Mouse (Mus musculus) heart, embryonic 14.5 days (tissue): ENCODE measurements at regions not wholly inside any gene's neighbourhood (a gene's known extent, or its start where the extent isn't known, plus 50 kb on each side); places are given as distances from the start of the nearest gene placed in this dataset.

Experiments
- ATAC-seq: fragments of 200-750 bp; cut with Nextera tagmentation; 2 replicates; pipeline ENCODE4 v1.8.0; 2017; ENCODE audit warnings: low read depth, moderate TSS enrichment; ENCODE audit not compliant: insufficient number of reproducible peaks, insufficient read depth, low FRiP score
- H3K27ac ChIP-seq, 2 experiments: fragments of 200-500 bp in 1 of 2; fragments of 300-500 bp in 1 of 2; sonication (generic) in 1 of 2; replicated peaks in 1 of 2; 2 replicates each; pipeline ENCODE4 v1.5.1; 2012 to 2014; ENCODE audit warnings: low read depth in 2 of 2, low read length in 2 of 2, control low read depth in 1 of 2, mild to moderate bottlenecking in 1 of 2, mixed read lengths in 1 of 2; ENCODE audit not compliant: control insufficient read depth in 1 of 2, insufficient read depth in 1 of 2
- H3K27me3 ChIP-seq: fragments of 300-500 bp; sonication (generic); 2 replicates; pipeline ENCODE4 v1.6.1; 2014; ENCODE audit warnings: mild to moderate bottlenecking, low read length, control low read depth; ENCODE audit not compliant: control insufficient read depth, insufficient read depth
- H3K36me3 ChIP-seq: fragments of 300-500 bp; sonication (generic); 2 replicates; pipeline ENCODE4 v1.6.1; 2014; ENCODE audit warnings: mild to moderate bottlenecking, control low read depth, low read length, mixed read lengths; ENCODE audit not compliant: control insufficient read depth, insufficient read depth
- H3K4me1 ChIP-seq, 2 experiments: fragments of 200-500 bp in 1 of 2; fragments of 300-500 bp in 1 of 2; sonication (generic) in 1 of 2; 2 replicates each; pipeline ENCODE4 v1.6.1; 2012 to 2014; ENCODE audit warnings: low read length in 2 of 2, control low read depth in 1 of 2, mixed read lengths in 1 of 2; ENCODE audit not compliant: control insufficient read depth in 2 of 2, insufficient read depth in 2 of 2
- H3K4me2 ChIP-seq: fragments of 300-500 bp; sonication (generic); 2 replicates; pipeline ENCODE4 v1.6.1; 2014; ENCODE audit warnings: mild to moderate bottlenecking, low read length
- H3K4me3 ChIP-seq, 2 experiments: fragments of 200-500 bp in 1 of 2; fragments of 300-500 bp in 1 of 2; sonication (generic) in 1 of 2; 2 replicates each; pipeline ENCODE4 v1.5.1; 2012 to 2014; ENCODE audit warnings: low read length in 2 of 2, mild to moderate bottlenecking in 2 of 2, control low read depth in 1 of 2, low read depth in 1 of 2, moderate library complexity in 1 of 2; ENCODE audit not compliant: control insufficient read depth in 1 of 2, insufficient read depth in 1 of 2
- H3K9ac ChIP-seq: fragments of 300-500 bp; sonication (generic); 2 replicates; pipeline ENCODE4 v1.6.1; 2014; ENCODE audit warnings: mild to moderate bottlenecking, low read length
- H3K9me3 ChIP-seq: fragments of 300-500 bp; sonication (generic); 2 replicates; pipeline ENCODE4 v1.6.1; 2016; ENCODE audit warnings: low read length, control low read depth; ENCODE audit not compliant: control insufficient read depth
- WGBS: fragments of 180-500 bp; shearing (Covaris S2); extraction: QIAGEN DNeasy Blood & Tissue Kit; methylation state at CpG from one replicate; pipeline ENCODE4 v1.1.7; 2014; 5-methylcytosine and 5-hydroxymethylcytosine counted together

DNA sequence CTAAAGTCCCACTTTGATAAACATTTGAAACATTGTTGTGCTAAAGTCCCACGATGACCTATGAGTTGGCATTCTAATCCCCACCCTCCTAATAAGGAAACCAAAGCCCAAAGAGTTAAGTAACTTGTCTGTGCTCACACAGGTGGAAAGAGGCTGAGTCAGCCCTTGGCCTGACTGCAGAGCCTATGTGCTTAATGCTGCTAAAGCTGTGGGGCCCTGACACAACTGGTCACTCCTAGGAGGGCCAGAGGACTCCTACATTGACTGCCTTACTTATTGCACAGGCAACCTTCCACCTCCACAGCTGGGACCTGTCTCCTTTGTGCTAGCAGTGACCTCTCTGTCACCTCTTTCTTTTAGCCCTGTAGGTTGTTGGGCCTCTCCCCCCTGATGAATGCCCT, 91.4 kb upstream of the Hes1 start:
- Histone ChIP-seq H3K9me3 (no peaks in the 10 kb centered on the region), H3K27ac (no peak overlapping the region), H3K9ac (no peak overlapping the region), H3K4me3 (no peak overlapping the region), H3K4me1 (peaks cover 11 to 14% of the 10 kb centered on the region in 2 experiments), H3K4me2 (no peak overlapping the region), H3K36me3 (no peaks in the 10 kb centered on the region), H3K27me3 (no peaks in the 10 kb centered on the region)
- ATAC-seq = no peak
- WGBS = 78% methylated on average over 1 of the region's 1 CpGs

- H3K4me3 ChIP-seq = no peak overlapping the region
- WGBS = 49% methylated on average over 7 of the region's 7 CpGs
- H3K27ac ChIP-seq = no peak overlapping the region
- no peak overlapping the region for H3K4me2 ChIP-seq
- no peaks in the 10 kb centered on the region for H3K9me3 ChIP-seq
- H3K9ac ChIP-seq = no peak overlapping the region
- ATAC-seq = no peak
- H3K27me3 ChIP-seq = no peaks in the 10 kb centered on the region
- H3K36me3 ChIP-seq = no peaks in the 10 kb centered on the region
- peaks cover 11 to 14% of the 10 kb centered on the region in 2 experiments for H3K4me1 ChIP-seq
Measured at GRCm38 (mm10) chr16:29973250-29973649, 90.9 kb upstream of the Hes1 start.

GRCm38 (mm10) chr16:29975800-29976199, 88.4 kb upstream of the Hes1 start:
- Histone ChIP-seq H3K27ac (no peak overlapping the region), H3K4me2 (no peak overlapping the region), H3K4me3 (no peak overlapping the region), H3K36me3 (no peaks in the 10 kb centered on the region), H3K4me1 (peaks cover 7 to 9% of the 10 kb centered on the region in 2 experiments), H3K27me3 (no peaks in the 10 kb centered on the region), H3K9me3 (no peaks in the 10 kb centered on the region), H3K9ac (no peak overlapping the region)
- WGBS = 89% methylated on average over 3 of the region's 3 CpGs
- no peak for ATAC-seq

DNA sequence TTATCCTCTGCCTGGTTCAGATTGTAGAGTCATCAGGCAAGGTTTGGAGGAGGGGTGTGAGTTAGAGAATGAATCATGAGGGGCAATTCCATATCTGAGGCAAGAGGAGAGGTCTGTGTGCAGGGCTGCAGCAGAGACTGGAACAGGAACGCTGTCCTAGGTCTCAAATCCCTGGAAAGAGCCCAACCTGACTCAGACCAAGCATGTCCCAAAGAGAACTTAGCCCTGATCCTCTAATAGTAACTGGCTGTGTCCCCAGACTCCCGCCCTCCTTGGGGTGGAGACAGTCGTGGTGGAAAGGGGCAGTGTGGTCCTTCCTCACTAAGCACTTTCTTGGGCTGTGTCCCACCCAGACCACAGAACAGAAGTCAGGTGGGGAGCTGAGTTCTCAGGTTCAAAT, 87.2 kb upstream of the Hes1 start:
- WGBS = 59% methylated on average over 3 of the region's 3 CpGs
- Histone ChIP-seq H3K4me3 (no peak overlapping the region), H3K27me3 (no peaks in the 10 kb centered on the region), H3K27ac (no peak overlapping the region), H3K9me3 (no peaks in the 10 kb centered on the region), H3K4me2 (no peak overlapping the region), H3K9ac (no peak overlapping the region), H3K4me1 (peaks cover 7 to 9% of the 10 kb centered on the region in 2 experiments), H3K36me3 (no peaks in the 10 kb centered on the region)
- ATAC-seq = no peak

DNA sequence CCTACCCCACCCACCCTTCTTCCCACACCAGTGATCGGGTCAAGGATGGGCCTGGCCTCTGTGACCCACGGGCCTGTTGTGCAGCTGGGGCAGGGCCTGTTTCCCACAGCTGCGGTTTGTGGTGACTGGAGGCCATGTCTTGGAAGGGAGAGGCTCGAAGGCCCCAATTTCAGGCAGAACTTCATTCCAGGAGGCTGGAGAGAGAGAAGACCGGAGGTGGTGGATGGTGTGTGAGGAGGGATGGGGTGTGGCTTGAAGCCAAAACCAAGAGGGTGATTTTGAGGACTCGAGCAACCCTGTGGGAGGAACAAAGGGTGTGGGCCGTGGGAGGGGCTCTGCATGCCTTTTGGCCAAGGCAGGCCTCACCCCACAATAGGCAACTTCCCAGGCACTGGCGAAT, 86.5 kb upstream of the Hes1 start:
- 66% methylated on average over 8 of the region's 8 CpGs for WGBS
- no peak overlapping the region for H3K9ac ChIP-seq
- ATAC-seq = no peak
- no peaks in the 10 kb centered on the region for H3K9me3 ChIP-seq
- H3K4me3 ChIP-seq = no peak overlapping the region
- peaks cover 8% of the 10 kb centered on the region in 2 experiments for H3K4me1 ChIP-seq
- H3K36me3 ChIP-seq = no peaks in the 10 kb centered on the region
- no peak overlapping the region for H3K27ac ChIP-seq
- no peaks in the 10 kb centered on the region for H3K27me3 ChIP-seq
- H3K4me2 ChIP-seq = no peak overlapping the region

DNA sequence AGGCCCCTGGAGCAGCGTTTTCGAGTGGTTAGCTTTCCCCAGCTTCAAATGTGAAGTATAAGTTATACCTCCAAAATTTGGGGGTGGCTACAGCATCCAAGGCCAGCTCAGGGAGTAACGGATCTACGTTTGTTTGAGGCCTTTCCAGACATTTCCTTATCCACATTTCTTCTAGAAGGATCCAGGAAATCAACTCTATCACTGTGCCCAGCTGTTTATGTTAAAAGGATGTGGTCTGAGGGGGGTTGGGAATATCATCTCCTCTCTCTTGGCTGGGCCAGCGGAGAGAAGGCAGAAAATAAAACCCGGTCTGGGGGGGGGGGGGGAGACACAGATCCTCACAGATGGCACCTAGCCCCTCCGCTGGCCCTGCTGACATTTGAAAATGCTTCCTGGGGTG, 85.1 kb upstream of the Hes1 start:
- Histone ChIP-seq H3K4me2 (no peak overlapping the region), H3K4me3 (no peak overlapping the region), H3K36me3 (no peaks in the 10 kb centered on the region), H3K27ac (no peak overlapping the region), H3K4me1 (peaks cover 8 to 9% of the 10 kb centered on the region in 2 experiments), H3K27me3 (no peaks in the 10 kb centered on the region), H3K9ac (no peak overlapping the region), H3K9me3 (no peaks in the 10 kb centered on the region)
- WGBS = 73% methylated on average over 5 of the region's 7 CpGs
- ATAC-seq = no peak

DNA sequence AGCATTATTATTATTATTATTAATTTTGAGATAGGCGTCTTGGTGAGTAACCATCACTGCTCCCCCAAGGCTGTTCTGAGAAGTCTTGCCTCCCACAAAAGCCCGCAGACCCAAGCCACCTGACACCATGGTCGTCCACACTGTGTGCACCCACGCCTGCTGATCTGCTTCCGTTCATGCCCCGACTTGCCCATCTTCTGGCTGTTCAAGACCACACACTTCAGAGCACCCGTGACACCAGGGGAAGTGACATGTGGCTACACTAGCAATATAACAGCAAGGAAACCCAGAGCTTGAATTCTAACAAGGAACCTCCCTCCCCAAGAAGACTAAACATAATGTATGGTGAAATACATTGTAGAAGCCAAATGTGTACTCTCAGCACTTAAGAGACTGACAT, 82.6 kb upstream of the Hes1 start:
- Histone ChIP-seq H3K4me3 (no peak overlapping the region), H3K36me3 (no peaks in the 10 kb centered on the region), H3K27me3 (no peaks in the 10 kb centered on the region), H3K9me3 (no peaks in the 10 kb centered on the region), H3K27ac (no peak overlapping the region), H3K4me1 (peaks cover 8 to 9% of the 10 kb centered on the region in 2 experiments), H3K9ac (no peak overlapping the region), H3K4me2 (no peak overlapping the region)
- no peak for ATAC-seq
- 87% methylated on average over 7 of the region's 7 CpGs for WGBS

DNA sequence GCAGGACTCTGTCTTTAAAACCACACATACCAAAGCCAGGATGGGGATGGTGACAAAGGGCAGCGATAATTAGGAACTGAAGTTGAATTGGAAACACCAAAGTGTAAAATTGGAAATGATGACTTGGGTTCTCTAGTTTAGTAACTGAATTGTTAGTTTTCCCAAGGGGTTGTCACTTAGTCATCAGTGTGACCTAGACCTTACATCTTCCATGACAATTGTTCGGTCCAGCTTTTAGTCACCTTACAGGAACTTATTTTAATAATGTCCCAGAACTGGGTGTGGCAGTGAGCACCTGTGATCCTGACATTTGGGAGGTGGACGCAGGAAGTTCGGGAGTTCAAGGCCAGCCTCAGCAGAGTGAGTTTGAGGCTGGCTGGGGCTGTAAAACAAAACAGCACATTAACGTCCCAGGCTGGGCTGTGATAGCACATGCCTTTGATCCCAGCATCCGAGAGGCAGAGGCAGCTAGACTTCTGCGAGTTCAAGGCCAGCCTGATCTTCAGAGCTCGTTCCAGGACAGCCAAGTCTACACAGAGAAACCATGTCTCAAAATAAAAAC, 81.9 kb upstream of the Hes1 start:
- Histone ChIP-seq H3K4me2 (no peak overlapping the region), H3K27me3 (no peaks in the 10 kb centered on the region), H3K36me3 (no peaks in the 10 kb centered on the region), H3K4me1 (peaks cover 8 to 9% of the 10 kb centered on the region in 2 experiments), H3K9me3 (no peaks in the 10 kb centered on the region), H3K9ac (no peak overlapping the region), H3K27ac (no peak overlapping the region), H3K4me3 (no peak overlapping the region)
- no peak for ATAC-seq
- 91% methylated on average over 8 of the region's 8 CpGs for WGBS
